Mouse (Mus musculus): ENCODE measurements around the gene Rrnad1. TPM values are rescaled to one million over a fixed set of nuclear protein-coding genes. Genes with fewer than 3 reads are reported as not detected.

Rrnad1 gene
- total RNA-seq (2023): 10 to 100 TPM; 12.3 to 14.4 TPM

GRCm38 (mm10) chr3:87930078-87930795 lies at the start of gene Rrnad1, which contains the start of gene Isg20l2:
TSS of gene Rrnad1 (minus strand) at chr3:87930717.
TSS of gene Isg20l2 (plus strand) at chr3:87930314.

GRCm38 (mm10) chr3:87970939-87971488 lies 40.5 kb upstream of the Rrnad1 start, which contains the start of gene Nes:
TSS of gene Nes (plus strand) at chr3:87971078.

GRCm38 (mm10) chr3:87948378-87949265 lies 18.1 kb upstream of the Rrnad1 start, which contains the start of gene Crabp2:
TSS of gene Crabp2 (plus strand) at chr3:87948666.

GRCm38 (mm10) chr3:87919336-87920108 lies 11.0 kb downstream of the Rrnad1 start, which contains the start of gene Mrpl24:
TSS of gene Mrpl24 (plus strand) at chr3:87919506.

GRCm38 (mm10) chr3:87905880-87906485 lies 24.5 kb downstream of the Rrnad1 start, which contains the start of gene Hdgf:
TSS of gene Hdgf (plus strand) at chr3:87906321.

GRCm38 (mm10) chr3:87885281-87886003 lies 45.1 kb downstream of the Rrnad1 start, which contains the start of gene Prcc:
TSS of gene Prcc (minus strand) at chr3:87885608.

Other genes starting within 250 kb of the Rrnad1 start
- gene Lrrc71, start 182.1 kb downstream of the Rrnad1 start, total RNA-seq (2023): under 1 TPM; 0.29 to 0.69 TPM
- gene Ntrk1, start 135.6 kb downstream of the Rrnad1 start, total RNA-seq (2023): not detected
- not detected for gene Insrr, start 133.8 kb downstream of the Rrnad1 start, total RNA-seq (2023)
- 1 to 10 TPM in 1 of 2 experiments, under 1 TPM in 1; 0.95 to 1.1 TPM for gene Pear1, start 106.4 kb downstream of the Rrnad1 start, total RNA-seq (2023)
- gene Sh2d2a, start 84.0 kb downstream of the Rrnad1 start, total RNA-seq (2023): 1 to 10 TPM; 1.2 TPM
- 10 to 100 TPM; 26.6 to 27.9 TPM for gene Prcc, start 45.1 kb downstream of the Rrnad1 start, total RNA-seq (2023)
- 100 to 1,000 TPM; 113 to 114 TPM for gene Hdgf, start 24.4 kb downstream of the Rrnad1 start, total RNA-seq (2023)
- 10 to 100 TPM; 70.6 to 84.0 TPM for gene Mrpl24, start 11.2 kb downstream of the Rrnad1 start, total RNA-seq (2023)
- 10 to 100 TPM; 21.3 to 25.8 TPM for gene Isg20l2, start 403 bp downstream of the Rrnad1 start, total RNA-seq (2023)
- under 1 TPM in 1 of 2 experiments, not detected in 1; 0.73 TPM for gene Crabp2, start 17.9 kb upstream of the Rrnad1 start, total RNA-seq (2023)
- gene Nes, start 40.4 kb upstream of the Rrnad1 start, total RNA-seq (2023): not detected
- not detected for gene Bcan, start 69.5 kb upstream of the Rrnad1 start, total RNA-seq (2023)
- gene Hapln2, start 96.9 kb upstream of the Rrnad1 start, total RNA-seq (2023): not detected
- 1 to 10 TPM; 4.8 to 4.9 TPM for gene Gpatch4, start 112.4 kb upstream of the Rrnad1 start, total RNA-seq (2023)
- 10 to 100 TPM; 23.6 to 27.3 TPM for gene Naxe, start 127.8 kb upstream of the Rrnad1 start, total RNA-seq (2023)
- not detected for gene Ttc24, start 147.6 kb upstream of the Rrnad1 start, total RNA-seq (2023)
- gene Iqgap3, start 151.3 kb upstream of the Rrnad1 start, total RNA-seq (2023): 10 to 100 TPM; 31.6 to 33.7 TPM
- 100 to 1,000 TPM in 1 of 2 experiments, 10 to 100 TPM in 1; 73.1 to 107 TPM for gene Mef2d, start 211.7 kb upstream of the Rrnad1 start, total RNA-seq (2023)

All from neutrophil, adult 59 days (primary cell).